Mouse (Mus musculus): ENCODE results near the gene Calcrl.

- no peak for TF ChIP-seq CTCF (IDR thresholded peaks at IDR 0.05; ENCODE audit: borderline replicate concordance, insufficient read depth, low read depth, low read length)
- no peak for TF ChIP-seq POLR2A (IDR thresholded peaks at IDR 0.05; ENCODE audit: borderline replicate concordance, insufficient read depth, low read length)
Observed at GRCm38 (mm10) chr2:84343756-84344155, 81.5 kb downstream of the Calcrl start.
